In genomic region chr13:30221316-30221715, GRCm38 (mm10) we compare ENCODE assay signal across 13 mouse cellular contexts.
A peak's percentile ranks its signal among the peaks of the same experiment; 100 is the strongest.
DNase-seq lines count a peak whose midpoint lies in the region; ATAC-seq and TF ChIP-seq lines count a peak whose summit lies in the region.
"Had no signal": no experiment of that assay in that cellular context is flagged by ENCODE, and none has a peak within 500 bp of the region (broad histone marks: within the 10 kb centered on the region; RNA-seq: fewer than 3 reads in every experiment).

No protein-coding gene starts in this region.

- WGBS in kidney, postnatal 0 days: 18% methylated on average over 3 of the region's 3 CpGs
- WGBS in embryonic facial prominence, embryonic 11.5 days: 20% methylated on average over 3 of the region's 3 CpGs
- 22% methylated on average over 3 of the region's 3 CpGs for WGBS in limb, embryonic 13.5 days

- no peaks in the 10 kb centered on the region for H3K27me3 ChIP-seq in kidney, postnatal 0 days (ENCODE audit: insufficient read depth, low read length)
- H3K27me3 ChIP-seq in embryonic facial prominence, embryonic 11.5 days (ENCODE audit: control insufficient read depth, insufficient read depth, low read length): no peaks in the 10 kb centered on the region
- H3K27me3 ChIP-seq in limb, embryonic 13.5 days: no peaks in the 10 kb centered on the region
- H3K27me3 ChIP-seq: liver, embryonic 12.5 days had no signal

- no peaks in the 10 kb centered on the region; the same call in 1 of the 2 replicates for H3K36me3 ChIP-seq in kidney, postnatal 0 days (ENCODE audit: insufficient read depth, low read length)
- H3K36me3 ChIP-seq in embryonic facial prominence, embryonic 11.5 days (replicated peaks; ENCODE audit: control insufficient read depth, insufficient read depth, low read depth, low read length): no peaks in the 10 kb centered on the region
- H3K36me3 ChIP-seq in limb, embryonic 13.5 days: 0 out of 2 replicates have a peak, but pooled peaks cover 5% of the 10 kb centered on the region
- H3K36me3 ChIP-seq: liver, embryonic 12.5 days had no signal

- TF ChIP-seq CTCF in kidney, postnatal 0 days (IDR thresholded peaks at IDR 0.05; ENCODE audit: low read depth): no peak
- TF ChIP-seq CTCF in brain, embryonic 14.5 days (IDR thresholded peaks at IDR 0.05; ENCODE audit: borderline replicate concordance, extremely low read depth, insufficient read depth, insufficient read length): no peak

- H3K9ac ChIP-seq in kidney, postnatal 0 days (ENCODE audit: low read depth, low read length): no peak overlapping the region
- H3K9ac ChIP-seq in embryonic facial prominence, embryonic 11.5 days (replicated peaks; ENCODE audit: low read length): no peak overlapping the region
- H3K9ac ChIP-seq in limb, embryonic 13.5 days: no peak overlapping the region
- H3K9ac ChIP-seq: liver, embryonic 12.5 days had no signal

- no peak for ATAC-seq in kidney, postnatal 0 days (replicated peaks; ENCODE audit: low FRiP score, low read depth)
- ATAC-seq in embryonic facial prominence, embryonic 11.5 days (replicated peaks; ENCODE audit: insufficient number of reproducible peaks, low FRiP score, low TSS enrichment, low read depth): 0 out of 2 replicates have a peak, but pooled peaks have one; percentile 34
- 0 out of 2 replicates have a peak, but pooled peaks have one; percentile 36 for ATAC-seq in limb, embryonic 13.5 days (ENCODE audit: low FRiP score, low read depth)
- ATAC-seq: activated CD4-positive, CD25-positive, alpha-beta regulatory T cell, adult 4 months; forebrain, embryonic 14.5 days; liver, embryonic 12.5 days had no signal

- DNase-seq in kidney, postnatal 0 days (ENCODE audit: low spot score): peak; percentile 88
- no peak for DNase-seq in kidney, postnatal 10 days
- DNase-seq in brain, embryonic 14.5 days (ENCODE audit: low read depth): peak; percentile 18
- DNase-seq in embryonic facial prominence, embryonic 11.5 days (ENCODE audit: low spot score): peak; percentile 80
- no peak for DNase-seq in urinary bladder, postnatal 14 days (ENCODE audit: low spot score)
- DNase-seq in cerebellum, adult 11-12 months: no peak
- DNase-seq: cerebellum, adult 11 months; gastrocnemius, adult 2 months had no signal

- H3K4me1 ChIP-seq in kidney, postnatal 0 days (replicated peaks; ENCODE audit: insufficient read depth, low read length): peaks cover 3% of the 10 kb centered on the region; the same call in 1 of the 2 replicates
- H3K4me1 ChIP-seq in embryonic facial prominence, embryonic 11.5 days (ENCODE audit: control insufficient read depth, insufficient read depth, low read length): 0 out of 2 replicates have a peak, but pooled peaks cover 2% of the 10 kb centered on the region
- H3K4me1 ChIP-seq in limb, embryonic 13.5 days: peaks cover 17% of the 10 kb centered on the region
- H3K4me1 ChIP-seq: liver, embryonic 12.5 days had no signal

- no peak for TF ChIP-seq POLR2A in brain, embryonic 14.5 days (IDR thresholded peaks at IDR 0.05; ENCODE audit: borderline replicate concordance, extremely low read depth, insufficient read depth, insufficient read length, poor library complexity, severe bottlenecking)

- no peak overlapping the region for H3K4me3 ChIP-seq in kidney, postnatal 0 days (replicated peaks; ENCODE audit: low read depth, low read length)
- H3K4me3 ChIP-seq in embryonic facial prominence, embryonic 11.5 days (ENCODE audit: low read depth, low read length): no peak overlapping the region
- H3K4me3 ChIP-seq in limb, embryonic 13.5 days: no peak overlapping the region
- H3K4me3 ChIP-seq: gastrocnemius, adult 2 months; left cerebral cortex, adult 2 months; liver, embryonic 12.5 days had no signal

- no peaks in the 10 kb centered on the region for H3K9me3 ChIP-seq in kidney, postnatal 0 days (replicated peaks; ENCODE audit: low read length)
- no peaks in the 10 kb centered on the region for H3K9me3 ChIP-seq in embryonic facial prominence, embryonic 11.5 days (replicated peaks; ENCODE audit: control insufficient read depth, low read length)
- 0 out of 2 replicates have a peak, but pooled peaks cover 4% of the 10 kb centered on the region for H3K9me3 ChIP-seq in limb, embryonic 13.5 days
- H3K9me3 ChIP-seq: liver, embryonic 12.5 days had no signal

- H3K27ac ChIP-seq in kidney, postnatal 0 days: 0 out of 2 replicates have a peak overlapping the region, but pooled peaks have one; percentile 27
- no peak overlapping the region; the same call in 1 of the 2 replicates for H3K27ac ChIP-seq in embryonic facial prominence, embryonic 11.5 days (replicated peaks; ENCODE audit: low read depth, low read length)
- H3K27ac ChIP-seq in limb, embryonic 13.5 days: no peak overlapping the region
- H3K27ac ChIP-seq: gastrocnemius, adult 2 months; left cerebral cortex, adult 2 months; liver, embryonic 12.5 days had no signal

- no peak overlapping the region for H3K4me2 ChIP-seq in kidney, postnatal 0 days (ENCODE audit: low read length)
- no peak overlapping the region for H3K4me2 ChIP-seq in embryonic facial prominence, embryonic 11.5 days (ENCODE audit: low read depth, low read length)
- no peak overlapping the region for H3K4me2 ChIP-seq in limb, embryonic 13.5 days (replicated peaks)
- H3K4me2 ChIP-seq: liver, embryonic 12.5 days had no signal

Comparison
In these comparisons a context has a peak if more than half of its experiments do, and no peak if none do; other contexts are left out.
1. DNase-seq: peak in kidney, postnatal 0 days (single experiment), brain, embryonic 14.5 days (single experiment) and embryonic facial prominence, embryonic 11.5 days (single experiment); none in kidney, postnatal 10 days (single experiment), urinary bladder, postnatal 14 days (single experiment) and cerebellum, adult 11-12 months (single experiment).